Mouse (Mus musculus) forebrain, postnatal 0 days (tissue): ENCODE data around the gene Ick. TPM values are rescaled to one million over a fixed set of nuclear protein-coding genes. Genes with fewer than 3 reads are reported as not detected.
A peak's percentile ranks its signal among the peaks of the same experiment; 100 is the strongest.

ENCODE experiments used
- ATAC-seq: fragments of 200-750 bp; cut with Nextera tagmentation; 2 replicates; pipeline ENCODE4 v1.8.0; 2017; ENCODE audit warnings: mild to moderate bottlenecking, moderate library complexity
- DNase-seq: peaks from one replicate; pipeline ENCODE4 v3.0.0-alpha.2; 2015
- H3K27ac ChIP-seq: fragments of 300-500 bp; sonication (generic); 2 replicates; pipeline ENCODE4 v1.5.1; 2014; ENCODE audit warnings: low read depth, mild to moderate bottlenecking, antibody characterized with exemption, low read length, moderate library complexity, mixed read lengths
- H3K27me3 ChIP-seq: fragments of 300-500 bp; sonication (generic); 2 replicates; pipeline ENCODE4 v1.6.1; 2014; ENCODE audit warnings: mild to moderate bottlenecking, low read length, mixed read lengths; ENCODE audit not compliant: insufficient read depth
- H3K36me3 ChIP-seq: fragments of 300-500 bp; sonication (generic); 2 replicates; pipeline ENCODE4 v1.6.1; 2014; ENCODE audit warnings: mild to moderate bottlenecking, moderate library complexity; ENCODE audit not compliant: insufficient read depth
- H3K4me1 ChIP-seq: fragments of 300-500 bp; sonication (generic); 2 replicates; pipeline ENCODE4 v1.6.1; 2014; ENCODE audit warnings: antibody characterized with exemption; ENCODE audit not compliant: insufficient read depth
- H3K4me2 ChIP-seq: fragments of 300-500 bp; sonication (generic); 2 replicates; pipeline ENCODE4 v1.6.1; 2014; ENCODE audit warnings: low read depth, mild to moderate bottlenecking, moderate library complexity
- H3K4me3 ChIP-seq: fragments of 300-500 bp; sonication (generic); 2 replicates; pipeline ENCODE4 v1.5.1; 2014; ENCODE audit warnings: low read depth, low read length, mixed read lengths
- H3K9ac ChIP-seq: fragments of 300-500 bp; sonication (generic); 2 replicates; pipeline ENCODE4 v1.6.1; 2014; ENCODE audit warnings: mild to moderate bottlenecking
- H3K9me3 ChIP-seq: fragments of 300-500 bp; sonication (generic); 2 replicates; pipeline ENCODE4 v1.6.1; 2016; ENCODE audit warnings: low read length
- CTCF ChIP-seq: sonication (generic); IDR thresholded peaks from 2 replicates; pipeline ENCODE4 v1.5.1; 2016; ENCODE audit warnings: antibody characterized with exemption, control low read depth, low read depth
- WGBS: fragments of 180-500 bp; shearing (Covaris S2); extraction: QIAGEN DNeasy Blood & Tissue Kit; methylation state at CpG from one replicate; pipeline ENCODE4 v1.1.7; 2014; 5-methylcytosine and 5-hydroxymethylcytosine counted together
- polyA plus RNA-seq: library from polyadenylated mRNA; unstranded; fragments of >200 nt; fragmentation: Nextera tagmentation; extraction: Ambion mirVana; gene quantifications from 2 replicates; pipeline ENCODE4 v1.2.1, GENCODE M21; 2015
- total RNA-seq: library from RNA; depleted of rRNA; stranded (reverse); fragments of >200 nt; gene quantifications from 2 replicates; pipeline ENCODE4 v1.2.3, GENCODE M21; 2014

Gene Ick
- total and polyA plus RNA-seq, 2 experiments from 2014 or later: 36.3 to 39.7 TPM

DNA sequence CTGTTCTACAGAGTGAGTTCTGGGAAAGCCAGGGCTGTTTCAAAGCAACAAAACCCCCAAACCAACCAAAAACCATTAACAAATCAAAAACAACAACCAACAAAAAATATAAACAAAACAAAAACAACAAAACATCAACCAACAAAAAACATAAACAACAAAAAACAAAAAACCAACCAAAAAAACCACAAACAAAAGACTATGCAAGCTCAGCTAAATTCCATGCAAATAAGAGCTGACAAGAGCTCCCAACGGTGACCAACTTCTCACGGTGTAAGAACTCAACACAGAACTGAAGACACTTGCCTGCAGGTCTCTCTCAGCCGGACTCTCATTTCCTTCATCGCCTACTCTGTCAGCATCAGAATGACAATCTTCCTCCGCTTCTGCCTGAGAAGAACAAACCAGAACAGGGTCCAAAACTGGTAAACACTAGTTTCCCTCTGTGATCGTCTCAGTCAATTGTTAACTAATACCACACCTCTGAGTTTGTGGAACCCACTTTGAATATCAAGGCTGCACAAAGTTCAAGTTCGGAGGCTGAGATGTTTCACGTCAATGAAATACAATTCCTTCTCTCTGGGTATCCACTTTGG, 4.9 kb upstream of the Ick start:
- Histone ChIP-seq H3K9ac (no peak overlapping the region), H3K4me1 (no peaks in the 10 kb centered on the region), H3K27ac (no peak overlapping the region), H3K9me3 (no peaks in the 10 kb centered on the region), H3K4me2 (no peak overlapping the region), H3K27me3 (no peaks in the 10 kb centered on the region), H3K4me3 (no peak overlapping the region), H3K36me3 (peaks cover 18% of the 10 kb centered on the region)
- no peak for ATAC-seq
- no peak for TF ChIP-seq CTCF
- DNase-seq: no peak
- 87% methylated on average over 8 of the region's 8 CpGs for WGBS

DNA sequence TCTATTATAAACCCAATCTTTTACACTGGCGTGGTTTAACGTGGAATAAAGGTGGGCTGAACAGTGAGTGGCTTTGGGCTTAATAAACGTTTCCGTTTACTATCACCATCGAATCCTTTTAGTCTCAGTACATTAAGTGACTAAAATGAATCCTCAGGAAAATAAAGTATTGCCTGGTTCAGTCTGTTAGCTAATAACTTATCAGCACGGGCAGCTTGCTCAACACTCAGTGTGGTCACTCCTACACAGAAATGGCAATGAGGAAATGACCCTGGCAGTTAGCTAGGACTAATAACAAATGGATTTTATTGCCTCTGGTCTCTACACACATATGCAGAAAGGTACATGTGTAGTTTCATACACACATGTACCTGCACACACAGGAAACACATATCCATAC, 4.0 kb upstream of the Ick start:
- no peak for TF ChIP-seq CTCF
- no peak overlapping the region for H3K9ac ChIP-seq
- no peak overlapping the region for H3K4me3 ChIP-seq
- DNase-seq: no peak
- no peaks in the 10 kb centered on the region for H3K27me3 ChIP-seq
- no peak overlapping the region for H3K4me2 ChIP-seq
- 95% methylated on average over 6 of the region's 6 CpGs for WGBS
- no peaks in the 10 kb centered on the region for H3K9me3 ChIP-seq
- H3K27ac ChIP-seq: no peak overlapping the region
- peaks cover 16% of the 10 kb centered on the region for H3K36me3 ChIP-seq
- peaks cover 7% of the 10 kb centered on the region; the same call in 1 of the 2 replicates for H3K4me1 ChIP-seq
- no peak for ATAC-seq

DNA sequence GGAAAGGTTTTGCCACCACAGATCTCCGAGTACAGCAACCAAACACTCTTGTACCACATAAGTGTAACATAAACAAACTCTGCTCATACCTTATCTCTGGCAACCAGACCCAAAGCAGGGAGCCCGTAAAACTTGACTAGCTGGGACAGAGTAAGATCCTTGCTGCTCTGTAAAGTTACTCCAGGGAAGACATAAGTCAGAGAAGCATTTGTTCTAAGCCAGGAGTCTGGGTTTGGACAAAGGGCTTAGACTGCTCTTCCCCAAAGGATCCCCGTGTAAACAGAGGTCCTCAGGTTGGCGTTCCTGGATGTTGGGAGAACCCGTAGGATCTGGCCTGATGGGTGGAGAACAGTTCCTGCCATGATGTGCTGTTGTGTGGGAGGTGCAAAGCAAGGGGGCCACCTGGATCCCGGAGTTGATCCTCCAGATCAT, 3.5 kb upstream of the Ick start:
- no peak overlapping the region for H3K27ac ChIP-seq
- no peak for ATAC-seq
- no peaks in the 10 kb centered on the region for H3K9me3 ChIP-seq
- H3K4me2 ChIP-seq: no peak overlapping the region
- DNase-seq: no peak
- no peak overlapping the region for H3K4me3 ChIP-seq
- WGBS: 90% methylated on average over 6 of the region's 6 CpGs
- peaks cover 7% of the 10 kb centered on the region; the same call in 1 of the 2 replicates for H3K4me1 ChIP-seq
- no peak overlapping the region for H3K9ac ChIP-seq
- TF ChIP-seq CTCF: no peak
- H3K36me3 ChIP-seq: peaks cover 10% of the 10 kb centered on the region
- H3K27me3 ChIP-seq: no peaks in the 10 kb centered on the region

DNA sequence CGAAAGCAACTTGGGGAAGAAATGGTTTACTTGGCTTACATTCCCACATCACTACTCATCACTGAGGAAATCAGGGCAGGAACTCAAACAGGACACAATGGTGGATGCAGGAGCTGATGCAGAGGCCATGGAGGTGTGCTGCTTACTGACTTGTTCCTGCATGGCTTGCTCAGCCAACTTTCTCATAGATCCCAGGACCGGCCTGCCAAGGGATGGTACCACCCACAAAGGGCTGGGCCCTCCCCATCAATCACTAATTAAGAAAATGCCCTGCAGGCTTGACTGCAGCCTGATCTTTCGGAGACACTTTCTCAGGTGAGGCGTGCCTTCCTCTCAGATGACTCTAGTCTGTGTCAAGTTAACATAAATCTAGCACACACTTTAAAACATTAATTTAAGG, 2.2 kb upstream of the Ick start:
- DNase-seq: no peak

DNA sequence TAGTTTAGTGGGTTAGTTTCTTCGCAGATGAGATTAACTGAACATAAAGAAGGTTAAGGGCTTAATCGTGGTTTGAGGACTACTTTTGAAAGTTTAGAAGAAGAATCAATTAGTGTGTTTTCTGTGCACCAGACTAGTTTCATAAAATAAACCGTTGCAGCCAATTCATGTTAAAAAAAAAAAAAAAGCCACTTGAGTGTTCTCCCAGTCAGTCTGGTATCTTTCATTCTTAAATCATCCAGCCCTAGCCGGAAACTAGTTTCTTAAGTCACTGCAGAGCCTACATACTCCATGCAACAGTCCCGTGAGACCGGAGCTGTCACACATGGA, 1.4 kb upstream of the Ick start:
- DNase-seq (no peak), ATAC-seq (no peak)
- Histone ChIP-seq H3K4me1 (peaks cover 7% of the 10 kb centered on the region; the same call in 1 of the 2 replicates), H3K4me3 (peak overlapping the region; percentile 82), H3K9ac (peak overlapping the region; percentile 82), H3K36me3 (no peaks in the 10 kb centered on the region), H3K9me3 (no peaks in the 10 kb centered on the region), H3K27ac (peak overlapping the region; percentile 94), H3K27me3 (no peaks in the 10 kb centered on the region), H3K4me2 (peak overlapping the region; percentile 90)
- 15% methylated on average over 6 of the region's 6 CpGs for WGBS
- TF ChIP-seq CTCF: no peak

More for the DNA sequence above, 2.2 kb upstream of the Ick start:
- WGBS: 72% methylated on average over 4 of the region's 4 CpGs
- Histone ChIP-seq H3K36me3 (no peaks in the 10 kb centered on the region), H3K27ac (no peak overlapping the region), H3K9ac (no peak overlapping the region), H3K4me2 (no peak overlapping the region; the same call in 1 of the 2 replicates), H3K4me1 (peaks cover 7% of the 10 kb centered on the region; the same call in 1 of the 2 replicates), H3K27me3 (no peaks in the 10 kb centered on the region), H3K9me3 (no peaks in the 10 kb centered on the region), H3K4me3 (no peak overlapping the region)
- no peak for ATAC-seq
- TF ChIP-seq CTCF: no peak

DNA sequence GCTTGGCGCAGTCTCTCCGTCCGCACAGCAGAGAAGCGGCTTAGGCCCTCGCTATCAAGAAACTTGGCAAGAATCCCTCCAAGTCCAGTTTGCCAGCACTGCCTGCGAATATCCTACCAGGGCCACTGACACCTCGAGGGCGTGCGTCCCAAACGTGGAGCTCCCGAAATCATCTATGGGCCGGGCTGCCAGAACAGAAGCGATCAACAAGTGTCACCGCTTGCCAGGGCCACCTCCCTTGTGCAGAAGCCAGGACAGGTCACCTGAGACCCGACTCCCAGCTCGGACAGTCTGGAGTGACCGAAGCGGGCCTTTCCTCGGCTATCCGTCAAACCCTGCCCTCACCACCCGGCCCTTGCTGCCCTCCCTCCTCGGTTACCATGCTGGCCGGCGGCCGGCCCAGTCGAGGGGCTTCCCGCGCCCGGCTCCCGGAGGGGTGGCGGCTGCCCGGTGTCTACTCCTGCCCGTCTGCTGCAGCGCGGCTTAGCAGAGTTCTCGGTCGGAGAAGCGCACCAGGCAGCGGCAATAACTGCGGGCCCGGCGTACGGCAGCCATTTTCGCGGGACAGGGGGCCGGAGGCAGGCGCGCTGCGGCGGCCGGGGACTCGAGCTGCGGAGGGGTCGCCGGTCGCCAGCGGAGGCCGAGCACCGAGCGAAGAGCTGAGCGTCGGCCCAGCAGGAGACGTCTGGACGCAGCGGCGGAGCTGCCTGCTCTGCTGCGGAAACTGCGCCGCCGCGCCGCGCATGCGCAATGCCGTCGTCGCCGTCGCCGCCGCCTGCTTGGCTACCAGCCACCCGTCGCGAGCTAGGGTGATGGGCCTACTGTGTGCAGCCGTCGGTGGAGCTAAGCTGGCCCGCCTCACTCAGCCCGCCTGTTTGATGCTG, 838 bp upstream of the Ick start:
- H3K9ac ChIP-seq: peak overlapping the region; percentile 82
- ATAC-seq (peak; percentile 70), DNase-seq (peak; percentile 91)
- H3K4me3 ChIP-seq: peak overlapping the region; percentile 82
- 1% methylated on average over 84 of the region's 88 CpGs for WGBS
- no peaks in the 10 kb centered on the region for H3K27me3 ChIP-seq
- H3K27ac ChIP-seq: peak overlapping the region; percentile 94
- H3K4me2 ChIP-seq: peak overlapping the region; percentile 90
- H3K4me1 ChIP-seq: peaks cover 7% of the 10 kb centered on the region; the same call in 1 of the 2 replicates
- no peak for TF ChIP-seq CTCF
- no peaks in the 10 kb centered on the region for H3K36me3 ChIP-seq
- H3K9me3 ChIP-seq: no peaks in the 10 kb centered on the region

DNA sequence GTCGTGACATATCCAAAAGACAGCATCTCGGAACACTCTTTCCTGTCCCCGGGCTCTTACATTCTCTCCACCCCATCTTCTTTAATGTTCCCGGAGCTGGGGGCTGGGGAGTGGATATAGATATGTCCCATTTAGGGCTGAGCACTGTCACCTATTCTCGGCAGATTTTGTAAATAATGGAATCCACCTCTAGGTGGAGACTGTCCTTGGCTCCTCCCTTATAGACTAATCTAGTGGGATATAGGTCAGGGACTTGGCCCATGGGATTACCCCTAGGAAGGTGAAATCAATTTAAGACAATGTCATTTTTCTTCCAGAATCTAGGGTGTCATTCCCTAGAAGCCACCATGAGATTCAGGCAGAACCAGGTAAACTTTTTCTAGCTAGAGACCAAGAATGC, 664 bp downstream of the Ick start:
- Histone ChIP-seq H3K4me3 (peak overlapping the region; percentile 82), H3K4me1 (peaks cover 14% of the 10 kb centered on the region), H3K9me3 (no peaks in the 10 kb centered on the region), H3K27me3 (no peaks in the 10 kb centered on the region), H3K9ac (no peak overlapping the region), H3K27ac (no peak overlapping the region), H3K4me2 (peak overlapping the region; percentile 90), H3K36me3 (no peaks in the 10 kb centered on the region)
- ATAC-seq (no peak), DNase-seq (no peak)
- WGBS: 42% methylated on average over 5 of the region's 5 CpGs
- peak; percentile 34 for TF ChIP-seq CTCF
